Mouse (Mus musculus): ENCODE measurements around the gene Pdx1. TPM values are rescaled to one million over a fixed set of nuclear protein-coding genes. Genes with fewer than 3 reads are reported as not detected.

The Pdx1 gene
- polyA plus RNA-seq, 1 experiment from 2014 or later = not detected

DNA sequence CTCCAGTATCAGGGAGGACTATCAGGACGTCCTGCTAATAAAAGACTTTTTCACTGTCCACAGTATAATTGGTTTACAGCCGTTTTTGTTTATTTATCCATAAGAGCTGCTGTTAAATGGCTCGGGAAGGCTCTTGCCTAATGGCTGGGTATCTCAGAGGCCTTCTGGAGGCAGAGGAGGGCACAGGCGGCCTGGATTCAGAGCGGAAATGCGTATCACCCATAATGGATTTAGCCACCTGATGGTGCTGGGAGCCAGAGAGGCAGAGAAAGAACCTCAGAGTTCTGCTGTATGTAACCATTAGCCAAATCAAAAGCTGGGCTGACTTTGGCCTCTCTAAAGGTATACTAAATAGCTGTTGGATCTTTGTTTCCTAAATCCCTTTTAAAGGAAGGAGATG, 2.3 kb upstream of the Pdx1 start:
- no peak overlapping the region for H3K4me2 ChIP-seq (ENCODE audit: low read length)
- no peaks in the 10 kb centered on the region for H3K36me3 ChIP-seq (ENCODE audit: control insufficient read depth, insufficient read depth, low read length)
- no peaks in the 10 kb centered on the region for H3K9me3 ChIP-seq (ENCODE audit: control insufficient read depth, low read length)
- no peak overlapping the region for H3K4me3 ChIP-seq (ENCODE audit: low read length)
- peaks cover 63% of the 10 kb centered on the region for H3K27me3 ChIP-seq (replicated peaks; ENCODE audit: control insufficient read depth, insufficient read depth, low read length)
- WGBS = 13% methylated on average over 6 of the region's 6 CpGs
- no peak overlapping the region for H3K27ac ChIP-seq (ENCODE audit: low read depth, low read length)
- H3K4me1 ChIP-seq (ENCODE audit: control insufficient read depth, insufficient read depth, low read depth, low read length) = no peaks in the 10 kb centered on the region
- no peak for ATAC-seq
- no peak overlapping the region for H3K9ac ChIP-seq (ENCODE audit: low read depth, low read length)

DNA sequence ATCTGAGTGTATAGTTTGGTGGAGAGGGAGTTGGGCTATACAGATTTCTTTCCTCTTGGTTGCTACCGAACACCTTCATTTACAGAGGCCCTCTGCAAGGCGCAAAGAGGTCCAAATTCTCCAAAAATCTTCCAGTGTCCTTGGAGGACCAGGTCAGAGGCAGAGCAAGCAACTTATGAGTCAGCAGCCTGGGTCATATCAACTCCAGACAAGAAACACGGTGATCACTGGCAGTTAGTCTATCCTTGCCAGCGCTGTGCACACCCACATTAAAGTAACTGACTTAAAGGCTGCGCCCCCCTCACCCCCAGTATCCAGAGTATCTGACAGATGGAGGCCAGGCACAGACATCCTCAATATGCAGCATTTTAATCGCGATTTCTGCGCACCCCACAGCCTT, 1.0 kb upstream of the Pdx1 start:
- no peaks in the 10 kb centered on the region for H3K36me3 ChIP-seq (ENCODE audit: control insufficient read depth, insufficient read depth, low read length)
- H3K4me1 ChIP-seq (ENCODE audit: control insufficient read depth, insufficient read depth, low read depth, low read length) = no peaks in the 10 kb centered on the region
- no peak for ATAC-seq
- no peak overlapping the region for H3K4me3 ChIP-seq (ENCODE audit: low read length)
- no peak overlapping the region for H3K9ac ChIP-seq (ENCODE audit: low read depth, low read length)
- no peak overlapping the region for H3K4me2 ChIP-seq (ENCODE audit: low read length)
- peaks cover 70% of the 10 kb centered on the region for H3K27me3 ChIP-seq (replicated peaks; ENCODE audit: control insufficient read depth, insufficient read depth, low read length)
- WGBS = 4% methylated on average over 8 of the region's 8 CpGs
- no peaks in the 10 kb centered on the region for H3K9me3 ChIP-seq (ENCODE audit: control insufficient read depth, low read length)
- no peak overlapping the region for H3K27ac ChIP-seq (ENCODE audit: low read depth, low read length)

DNA sequence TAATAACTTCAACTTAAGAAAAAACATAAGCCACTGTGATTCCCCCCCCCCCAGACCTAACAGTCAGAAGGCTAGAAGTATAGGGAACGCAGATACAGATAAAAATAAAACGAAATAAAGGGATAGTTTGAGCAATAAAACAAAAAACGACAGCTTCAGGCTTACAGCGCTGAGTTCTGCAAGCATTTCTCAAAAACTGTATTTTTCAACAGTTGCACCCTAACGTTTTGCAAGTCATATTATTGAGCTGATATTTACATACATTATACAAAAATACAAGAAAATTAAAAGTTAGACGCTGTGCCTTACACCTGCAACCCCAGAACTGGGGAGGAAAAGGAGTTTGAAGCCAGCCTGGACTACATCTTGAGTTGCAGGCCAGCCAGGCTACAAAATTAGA, 388 bp upstream of the Pdx1 start:
- H3K9me3 ChIP-seq (ENCODE audit: control insufficient read depth, low read length) = no peaks in the 10 kb centered on the region
- 5% methylated on average over 6 of the region's 6 CpGs for WGBS
- no peak for ATAC-seq
- H3K4me3 ChIP-seq (ENCODE audit: low read length) = no peak overlapping the region
- H3K27ac ChIP-seq (ENCODE audit: low read depth, low read length) = no peak overlapping the region
- peaks cover 72% of the 10 kb centered on the region for H3K27me3 ChIP-seq (replicated peaks; ENCODE audit: control insufficient read depth, insufficient read depth, low read length)
- H3K4me2 ChIP-seq (ENCODE audit: low read length) = no peak overlapping the region
- H3K9ac ChIP-seq (ENCODE audit: low read depth, low read length) = no peak overlapping the region
- H3K4me1 ChIP-seq (ENCODE audit: control insufficient read depth, insufficient read depth, low read depth, low read length) = no peaks in the 10 kb centered on the region
- H3K36me3 ChIP-seq (ENCODE audit: control insufficient read depth, insufficient read depth, low read length) = no peaks in the 10 kb centered on the region

DNA sequence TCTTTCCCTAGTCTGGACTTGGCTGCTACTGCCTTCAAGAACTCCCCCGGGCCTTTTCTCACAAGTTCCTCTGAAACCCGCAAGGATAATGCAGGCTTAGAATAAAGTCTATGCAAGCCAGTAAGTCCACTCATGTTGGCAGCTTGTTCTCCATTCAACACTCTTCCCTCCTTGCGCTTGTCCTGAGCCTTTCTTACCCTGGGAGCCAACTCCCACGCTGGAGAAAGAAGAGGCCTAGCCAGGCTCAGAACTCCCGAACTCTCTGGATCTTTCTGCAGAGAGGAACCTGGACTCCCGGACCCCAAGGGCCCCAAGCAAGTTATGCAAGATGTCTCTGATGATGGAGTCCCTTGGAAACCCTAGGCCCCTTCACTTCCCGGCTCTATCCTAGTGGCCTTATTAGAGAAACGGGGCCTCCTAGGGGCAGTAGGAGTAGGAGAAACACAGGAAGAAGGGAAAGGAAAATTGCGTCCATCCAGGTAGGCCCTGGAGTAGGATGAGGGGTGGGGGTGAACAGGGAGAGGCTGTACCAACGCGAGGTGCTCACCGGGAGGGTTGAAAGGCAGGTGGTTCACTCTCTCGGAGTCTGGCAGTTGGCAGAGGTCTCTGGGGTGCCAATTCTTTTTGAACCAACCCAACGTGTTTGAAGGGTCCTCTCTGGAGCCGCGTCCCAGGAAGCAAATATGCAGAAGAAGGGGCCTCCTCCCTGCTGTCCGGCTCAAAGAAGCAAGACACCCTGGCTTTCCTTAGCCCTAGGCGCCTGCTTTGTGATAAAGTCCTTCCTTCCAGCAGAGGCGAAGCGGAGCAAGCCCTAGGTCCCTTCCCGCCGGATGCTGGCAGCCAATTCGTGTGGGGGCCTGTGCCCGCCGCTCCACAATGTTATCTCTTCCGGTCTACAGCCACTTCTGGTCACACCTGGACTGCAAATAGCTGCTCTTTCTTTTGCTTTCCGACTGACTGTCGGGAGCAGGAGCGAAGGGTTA, 1.2 kb downstream of the Pdx1 start:
- Histone ChIP-seq H3K4me2 (ENCODE audit: low read length) (no peak overlapping the region), H3K36me3 (ENCODE audit: control insufficient read depth, insufficient read depth, low read length) (no peaks in the 10 kb centered on the region), H3K4me1 (ENCODE audit: control insufficient read depth, insufficient read depth, low read depth, low read length) (no peaks in the 10 kb centered on the region), H3K4me3 (ENCODE audit: low read length) (no peak overlapping the region), H3K9me3 (ENCODE audit: control insufficient read depth, low read length) (peaks cover 3% of the 10 kb centered on the region), H3K9ac (ENCODE audit: low read depth, low read length) (no peak overlapping the region), H3K27me3 (replicated peaks; ENCODE audit: control insufficient read depth, insufficient read depth, low read length) (peaks cover 73% of the 10 kb centered on the region), H3K27ac (ENCODE audit: low read depth, low read length) (no peak overlapping the region)
- 2% methylated on average over 28 of the region's 29 CpGs for WGBS
- ATAC-seq = no peak

DNA sequence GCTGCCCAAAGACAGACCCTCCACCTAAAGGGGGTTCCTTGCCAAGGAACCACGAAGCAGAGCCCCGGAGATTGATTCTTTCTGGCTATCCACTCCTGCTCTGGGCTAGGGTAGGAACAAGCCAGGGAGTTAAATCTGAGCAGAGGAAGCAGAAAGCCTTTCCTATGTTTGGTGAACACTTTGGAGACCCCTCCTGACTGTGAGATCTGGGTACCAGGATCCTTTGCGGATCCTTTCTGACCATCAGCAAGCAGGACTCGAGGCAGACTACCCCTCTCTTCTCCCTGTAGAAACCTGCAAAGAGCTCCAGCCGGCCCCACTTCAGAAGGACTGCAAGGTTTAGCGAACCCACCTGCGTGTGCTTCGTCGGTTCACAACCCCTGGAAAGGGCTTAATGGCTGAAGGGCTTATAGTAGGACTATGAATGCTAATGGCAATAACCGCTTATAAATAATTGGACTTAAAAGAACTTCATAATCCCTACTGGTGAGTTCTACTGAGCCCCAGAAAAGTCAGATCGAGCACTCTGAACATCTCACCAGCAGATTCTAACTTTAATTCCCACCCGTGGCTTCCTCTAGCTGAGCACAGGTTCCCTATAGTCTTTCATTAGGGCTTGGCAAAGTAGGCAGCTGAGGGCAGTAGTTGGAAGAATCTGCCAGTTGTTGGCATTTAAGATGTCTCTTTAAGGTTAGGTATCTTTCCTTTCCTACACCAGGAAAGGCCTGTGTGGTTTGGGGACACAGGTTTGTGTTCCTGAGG, 2.5 kb downstream of the Pdx1 start:
- ATAC-seq = no peak
- 6% methylated on average over 12 of the region's 12 CpGs for WGBS
- no peaks in the 10 kb centered on the region for H3K36me3 ChIP-seq (ENCODE audit: control insufficient read depth, insufficient read depth, low read length)

DNA sequence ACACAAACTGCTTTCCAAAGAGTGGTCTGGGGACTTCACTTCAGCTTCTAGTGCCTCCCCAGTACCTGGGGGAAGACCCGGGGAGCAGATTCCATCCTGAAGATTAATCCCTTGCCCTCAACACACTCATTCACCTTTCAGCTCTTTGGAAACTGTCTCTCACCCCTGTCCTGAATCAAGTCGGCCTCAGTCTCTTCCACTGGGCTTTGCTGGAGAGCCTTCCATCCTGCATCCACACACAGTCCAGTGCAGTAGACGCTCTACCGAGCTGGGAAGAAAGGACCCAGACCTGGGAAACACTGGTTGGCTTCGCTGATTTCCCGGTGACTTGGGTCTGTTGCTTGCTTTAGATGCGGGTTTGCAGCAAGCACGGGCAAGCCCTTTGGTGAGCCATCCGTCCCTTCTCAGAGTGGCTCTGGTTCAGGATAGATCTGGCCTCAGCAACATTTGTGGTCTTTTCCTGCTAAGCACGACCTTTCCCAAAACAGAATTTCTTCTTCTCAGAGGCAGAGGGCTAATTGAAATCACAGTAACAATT, 3.1 kb downstream of the Pdx1 start:
- Histone ChIP-seq H3K4me3 (ENCODE audit: low read length) (no peak overlapping the region), H3K4me1 (ENCODE audit: control insufficient read depth, insufficient read depth, low read depth, low read length) (no peaks in the 10 kb centered on the region), H3K27me3 (replicated peaks; ENCODE audit: control insufficient read depth, insufficient read depth, low read length) (peaks cover 73% of the 10 kb centered on the region), H3K36me3 (ENCODE audit: control insufficient read depth, insufficient read depth, low read length) (no peaks in the 10 kb centered on the region), H3K27ac (ENCODE audit: low read depth, low read length) (no peak overlapping the region), H3K9ac (ENCODE audit: low read depth, low read length) (no peak overlapping the region), H3K4me2 (ENCODE audit: low read length) (no peak overlapping the region), H3K9me3 (ENCODE audit: control insufficient read depth, low read length) (peaks cover 3% of the 10 kb centered on the region)
- no peak for ATAC-seq
- WGBS = 2% methylated on average over 10 of the region's 10 CpGs

More for the DNA sequence above, 2.5 kb downstream of the Pdx1 start:
- H3K9ac ChIP-seq (ENCODE audit: low read depth, low read length) = no peak overlapping the region
- peaks cover 3% of the 10 kb centered on the region for H3K9me3 ChIP-seq (ENCODE audit: control insufficient read depth, low read length)
- H3K27ac ChIP-seq (ENCODE audit: low read depth, low read length) = no peak overlapping the region
- H3K4me2 ChIP-seq (ENCODE audit: low read length) = no peak overlapping the region
- H3K27me3 ChIP-seq (replicated peaks; ENCODE audit: control insufficient read depth, insufficient read depth, low read length) = peaks cover 73% of the 10 kb centered on the region
- H3K4me1 ChIP-seq (ENCODE audit: control insufficient read depth, insufficient read depth, low read depth, low read length) = no peaks in the 10 kb centered on the region
- H3K4me3 ChIP-seq (ENCODE audit: low read length) = no peak overlapping the region

DNA sequence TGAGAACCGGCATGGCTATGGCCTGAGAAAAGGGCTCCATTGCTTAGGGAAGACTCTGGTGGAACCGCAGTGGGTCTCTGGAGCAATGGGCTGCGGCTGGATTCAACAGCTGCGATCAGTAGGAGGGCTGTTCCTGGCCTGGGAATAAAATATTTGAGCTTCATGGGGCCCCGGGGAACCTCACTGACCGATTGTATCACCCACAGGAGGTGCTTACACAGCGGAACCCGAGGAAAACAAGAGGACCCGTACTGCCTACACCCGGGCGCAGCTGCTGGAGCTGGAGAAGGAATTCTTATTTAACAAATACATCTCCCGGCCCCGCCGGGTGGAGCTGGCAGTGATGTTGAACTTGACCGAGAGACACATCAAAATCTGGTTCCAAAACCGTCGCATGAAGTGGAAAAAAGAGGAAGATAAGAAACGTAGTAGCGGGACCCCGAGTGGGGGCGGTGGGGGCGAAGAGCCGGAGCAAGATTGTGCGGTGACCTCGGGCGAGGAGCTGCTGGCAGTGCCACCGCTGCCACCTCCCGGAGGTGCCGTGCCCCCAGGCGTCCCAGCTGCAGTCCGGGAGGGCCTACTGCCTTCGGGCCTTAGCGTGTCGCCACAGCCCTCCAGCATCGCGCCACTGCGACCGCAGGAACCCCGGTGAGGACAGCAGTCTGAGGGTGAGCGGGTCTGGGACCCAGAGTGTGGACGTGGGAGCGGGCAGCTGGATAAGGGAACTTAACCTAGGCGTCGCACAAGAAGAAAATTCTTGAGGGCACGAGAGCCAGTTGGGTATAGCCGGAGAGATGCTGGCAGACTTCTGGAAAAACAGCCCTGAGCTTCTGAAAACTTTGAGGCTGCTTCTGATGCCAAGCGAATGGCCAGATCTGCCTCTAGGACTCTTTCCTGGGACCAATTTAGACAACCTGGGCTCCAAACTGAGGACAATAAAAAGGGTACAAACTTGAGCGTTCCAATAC, 4.7 kb downstream of the Pdx1 start:
- Histone ChIP-seq H3K4me1 (ENCODE audit: control insufficient read depth, insufficient read depth, low read depth, low read length) (no peaks in the 10 kb centered on the region), H3K36me3 (ENCODE audit: control insufficient read depth, insufficient read depth, low read length) (no peaks in the 10 kb centered on the region), H3K4me3 (ENCODE audit: low read length) (no peak overlapping the region), H3K27ac (ENCODE audit: low read depth, low read length) (no peak overlapping the region), H3K4me2 (ENCODE audit: low read length) (no peak overlapping the region), H3K9me3 (ENCODE audit: control insufficient read depth, low read length) (peaks cover 3% of the 10 kb centered on the region), H3K27me3 (replicated peaks; ENCODE audit: control insufficient read depth, insufficient read depth, low read length) (peaks cover 77% of the 10 kb centered on the region), H3K9ac (ENCODE audit: low read depth, low read length) (no peak overlapping the region)
- no peak for ATAC-seq
- under 1% methylated on average over 48 of the region's 48 CpGs for WGBS

DNA sequence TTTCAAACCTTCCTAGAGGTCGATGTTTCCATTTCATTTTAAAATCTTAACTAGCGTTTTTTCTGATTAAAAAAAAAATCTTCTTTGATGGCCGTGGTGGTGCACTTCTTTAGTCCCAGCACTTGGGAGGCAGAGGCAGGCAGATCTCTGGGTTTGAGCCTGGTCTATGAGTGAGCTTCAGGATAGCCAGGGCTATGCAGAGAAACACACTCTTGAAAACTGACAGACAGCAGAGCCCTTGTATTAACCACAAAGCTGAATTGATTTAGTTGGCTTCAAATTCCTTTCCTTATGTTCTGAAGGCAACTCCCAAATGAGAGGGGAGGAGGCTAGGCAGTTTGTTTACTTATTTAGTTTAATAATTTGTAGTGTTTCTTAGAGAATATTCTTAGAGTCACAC, 6.0 kb downstream of the Pdx1 start:
- Histone ChIP-seq H3K27me3 (replicated peaks; ENCODE audit: control insufficient read depth, insufficient read depth, low read length) (peaks cover 79% of the 10 kb centered on the region), H3K4me2 (ENCODE audit: low read length) (no peak overlapping the region), H3K27ac (ENCODE audit: low read depth, low read length) (no peak overlapping the region), H3K9me3 (ENCODE audit: control insufficient read depth, low read length) (peaks cover 3% of the 10 kb centered on the region), H3K4me3 (ENCODE audit: low read length) (no peak overlapping the region), H3K36me3 (ENCODE audit: control insufficient read depth, insufficient read depth, low read length) (no peaks in the 10 kb centered on the region), H3K4me1 (ENCODE audit: control insufficient read depth, insufficient read depth, low read depth, low read length) (no peaks in the 10 kb centered on the region), H3K9ac (ENCODE audit: low read depth, low read length) (no peak overlapping the region)
- 19% methylated on average over 3 of the region's 3 CpGs for WGBS
- no peak for ATAC-seq
